Mouse (Mus musculus) stomach, postnatal 0 days (tissue): ENCODE data around the gene Gm20521. TPM values are rescaled to one million over a fixed set of nuclear protein-coding genes. Genes with fewer than 3 reads are reported as not detected.

Experiments
- ATAC-seq: fragments of 200-750 bp; cut with Nextera tagmentation; 2 replicates; pipeline ENCODE4 v1.8.0; 2017; ENCODE audit not compliant: low FRiP score, low TSS enrichment
- DNase-seq: peaks from one replicate; pipeline ENCODE4 v3.0.0-alpha.2; 2016; ENCODE audit warnings: low spot score
- H3K27ac ChIP-seq: fragments of 300-500 bp; sonication (generic); replicated peaks from 2 replicates; pipeline ENCODE4 v1.5.1; 2014; ENCODE audit warnings: mild to moderate bottlenecking, control low read depth
- H3K27me3 ChIP-seq: fragments of 300-500 bp; sonication (generic); 2 replicates; pipeline ENCODE4 v1.6.1; 2014; ENCODE audit warnings: low read length; ENCODE audit not compliant: control insufficient read depth, insufficient read depth
- H3K36me3 ChIP-seq: fragments of 300-500 bp; sonication (generic); 2 replicates; pipeline ENCODE4 v1.6.1; 2014; ENCODE audit warnings: low read length, mixed read lengths; ENCODE audit not compliant: control insufficient read depth, insufficient read depth
- H3K4me1 ChIP-seq: fragments of 300-500 bp; sonication (generic); replicated peaks from 2 replicates; pipeline ENCODE4 v1.6.1; 2014; ENCODE audit warnings: antibody characterized with exemption; ENCODE audit not compliant: control insufficient read depth, insufficient read depth
- H3K4me2 ChIP-seq: fragments of 300-500 bp; sonication (generic); replicated peaks from 2 replicates; pipeline ENCODE4 v1.6.1; 2014; ENCODE audit warnings: low read depth, mild to moderate bottlenecking, control low read depth, moderate library complexity
- H3K4me3 ChIP-seq: fragments of 300-500 bp; sonication (generic); 2 replicates; pipeline ENCODE4 v1.5.1; 2014; ENCODE audit warnings: low read depth, low read length, control low read depth
- H3K9ac ChIP-seq: fragments of 300-500 bp; sonication (generic); 2 replicates; pipeline ENCODE4 v1.6.1; 2014; ENCODE audit warnings: mild to moderate bottlenecking, low read length, control low read depth, mixed read lengths
- H3K9me3 ChIP-seq: fragments of 300-500 bp; sonication (generic); 2 replicates; pipeline ENCODE4 v1.6.1; 2016; ENCODE audit warnings: low read length; ENCODE audit not compliant: control insufficient read depth
- CTCF ChIP-seq: IDR thresholded peaks from 2 replicates; pipeline ENCODE4 v1.5.1; 2016; ENCODE audit warnings: antibody characterized with exemption, low read depth, mild to moderate bottlenecking, moderate library complexity
- EP300 ChIP-seq: optimal IDR thresholded peaks from 2 replicates; pipeline ENCODE3; 2016; ENCODE audit warnings: antibody characterized with exemption
- WGBS: fragments of 180-500 bp; shearing (Covaris S2); extraction: QIAGEN DNeasy Blood & Tissue Kit; methylation state at CpG from one replicate; pipeline ENCODE4 v1.1.7; 2014; 5-methylcytosine and 5-hydroxymethylcytosine counted together
- polyA plus RNA-seq: library from polyadenylated mRNA; unstranded; fragments of >200 nt; fragmentation: Nextera tagmentation; extraction: Ambion mirVana; gene quantifications from 2 replicates; pipeline ENCODE4 v1.2.1, GENCODE M21; 2015

Gm20521 gene
- polyA plus RNA-seq, 1 experiment from 2014 or later, result 1.2 TPM

- TF ChIP-seq CTCF (peak; percentile 29; the same call in 1 of the 2 replicates), EP300 (no peak)
- Histone ChIP-seq H3K4me2 (peak overlapping the region; percentile 88), H3K27ac (peak overlapping the region; percentile 86), H3K4me1 (no peaks in the 10 kb centered on the region), H3K9me3 (no peaks in the 10 kb centered on the region), H3K9ac (peak overlapping the region; percentile 94), H3K4me3 (peak overlapping the region; percentile 97), H3K36me3 (no peaks in the 10 kb centered on the region), H3K27me3 (no peaks in the 10 kb centered on the region)
- peak; percentile 100 for ATAC-seq
- peak; percentile 94 for DNase-seq
- 0% methylated on average over 50 of the region's 56 CpGs for WGBS
These were observed 19.5 kb upstream of the Gm20521 start for GRCm38 (mm10) chr14:54863501-54864312.

DNA sequence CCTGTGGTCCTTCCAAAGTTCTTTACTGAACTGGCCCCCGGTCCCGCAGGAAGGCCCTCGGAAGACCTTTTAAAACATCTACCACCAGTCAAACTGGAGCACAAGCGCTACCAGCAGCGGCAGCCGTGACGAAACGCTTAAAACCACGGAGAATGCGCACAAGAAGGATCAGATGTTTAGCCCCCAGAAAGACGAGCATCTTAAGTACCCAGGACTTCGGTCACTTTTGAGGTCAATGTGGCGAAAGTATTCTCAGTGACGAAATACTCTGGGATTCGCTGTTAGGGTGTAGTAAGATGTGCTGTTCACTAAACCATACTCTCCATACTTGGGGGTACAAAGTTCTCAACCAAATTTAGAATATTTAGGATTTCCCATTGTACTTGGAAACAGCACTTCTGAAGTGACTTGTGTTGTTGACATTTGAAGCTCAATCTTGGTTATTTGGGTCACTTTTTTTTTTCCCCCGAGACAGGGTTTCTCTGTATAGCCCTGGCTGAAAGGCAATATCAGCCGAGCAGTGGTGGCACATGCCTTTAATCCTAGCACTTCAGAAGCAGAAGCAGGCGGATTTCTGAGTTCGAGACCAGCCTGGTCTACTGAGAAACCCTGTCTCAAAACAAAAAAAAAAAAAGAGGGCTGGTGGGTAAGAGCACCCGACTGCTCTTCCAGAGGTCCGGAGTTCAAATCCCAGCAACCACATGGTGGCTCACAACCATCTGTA, 18.8 kb upstream of the Gm20521 start:
- TF ChIP-seq CTCF (no peak), EP300 (no peak)
- Histone ChIP-seq H3K9me3 (no peaks in the 10 kb centered on the region), H3K4me1 (no peaks in the 10 kb centered on the region), H3K27me3 (no peaks in the 10 kb centered on the region), H3K9ac (peak overlapping the region; percentile 58), H3K4me3 (peak overlapping the region; percentile 97), H3K36me3 (no peaks in the 10 kb centered on the region), H3K4me2 (peak overlapping the region; percentile 88), H3K27ac (peak overlapping the region; percentile 86)
- DNase-seq (no peak), ATAC-seq (0 out of 2 replicates have a peak, but pooled peaks have one; percentile 3)
- WGBS, result 16% methylated on average over 21 of the region's 21 CpGs

- WGBS, result 72% methylated on average over 5 of the region's 5 CpGs
- Histone ChIP-seq H3K4me2 (no peak overlapping the region), H3K36me3 (no peaks in the 10 kb centered on the region), H3K9me3 (no peaks in the 10 kb centered on the region), H3K27me3 (no peaks in the 10 kb centered on the region), H3K4me1 (no peaks in the 10 kb centered on the region), H3K4me3 (no peak overlapping the region), H3K27ac (no peak overlapping the region), H3K9ac (no peak overlapping the region)
- ATAC-seq (no peak), DNase-seq (no peak)
- TF ChIP-seq EP300 (no peak), CTCF (no peak)
These were observed 17.6 kb upstream of the Gm20521 start for GRCm38 (mm10) chr14:54865626-54866025.

GRCm38 (mm10) chr14:54866268-54866667, 17.0 kb upstream of the Gm20521 start:
- Histone ChIP-seq H3K9me3 (no peaks in the 10 kb centered on the region), H3K27me3 (no peaks in the 10 kb centered on the region), H3K4me1 (no peaks in the 10 kb centered on the region), H3K36me3 (no peaks in the 10 kb centered on the region), H3K4me3 (no peak overlapping the region), H3K9ac (no peak overlapping the region), H3K4me2 (no peak overlapping the region), H3K27ac (no peak overlapping the region)
- WGBS, result 44% methylated on average over 3 of the region's 3 CpGs
- TF ChIP-seq CTCF (no peak), EP300 (no peak)
- DNase-seq (no peak), ATAC-seq (no peak)

DNA sequence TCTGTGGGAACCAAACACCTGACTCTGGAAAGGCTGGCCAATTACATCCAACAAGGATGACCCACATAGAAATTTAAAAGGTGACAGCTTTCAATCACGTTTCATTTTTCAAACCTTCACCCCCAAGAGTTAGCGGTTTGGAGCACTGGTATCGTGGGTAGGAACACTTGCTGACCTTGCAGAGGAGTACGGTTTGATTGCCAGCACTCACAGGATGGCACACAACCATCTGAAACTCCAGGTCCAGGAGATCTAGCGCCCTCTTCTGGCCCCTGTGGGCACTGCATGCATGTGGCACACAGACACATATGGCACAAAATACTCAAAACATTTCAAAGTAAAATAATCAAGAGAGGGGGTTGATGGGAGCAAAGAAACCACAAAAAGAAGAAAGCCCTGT, 16.3 kb upstream of the Gm20521 start:
- no peak for ATAC-seq
- Histone ChIP-seq H3K27ac (no peak overlapping the region), H3K36me3 (no peaks in the 10 kb centered on the region), H3K4me2 (no peak overlapping the region), H3K9ac (no peak overlapping the region), H3K27me3 (no peaks in the 10 kb centered on the region), H3K4me1 (no peaks in the 10 kb centered on the region), H3K4me3 (no peak overlapping the region), H3K9me3 (no peaks in the 10 kb centered on the region)
- TF ChIP-seq EP300, result no peak
- peak; percentile 64 for TF ChIP-seq CTCF
- peak; percentile 32 for DNase-seq
- 57% methylated on average over 5 of the region's 5 CpGs for WGBS

DNA sequence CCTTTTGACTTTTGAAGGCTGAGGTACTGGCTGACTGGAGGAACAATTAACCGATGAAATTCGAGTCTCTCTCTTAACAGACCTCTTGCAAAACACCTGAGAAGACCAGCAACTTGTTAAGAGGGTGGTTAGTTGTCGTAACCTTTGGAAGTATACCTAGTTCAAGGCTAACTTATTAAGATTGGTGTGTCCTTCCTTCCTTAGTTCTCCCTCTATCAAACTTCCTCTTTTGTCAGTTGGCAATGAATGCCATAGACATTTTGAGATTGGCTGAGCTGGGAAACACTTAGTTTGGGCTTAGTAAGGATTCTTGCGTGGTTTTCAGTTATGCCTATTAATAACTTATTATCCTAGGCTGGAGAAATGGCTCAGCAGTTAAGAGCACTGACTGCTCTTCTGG, 15.2 kb upstream of the Gm20521 start:
- Histone ChIP-seq H3K9me3 (no peaks in the 10 kb centered on the region), H3K9ac (no peak overlapping the region), H3K4me3 (no peak overlapping the region), H3K27me3 (no peaks in the 10 kb centered on the region), H3K36me3 (no peaks in the 10 kb centered on the region), H3K4me2 (no peak overlapping the region), H3K27ac (no peak overlapping the region), H3K4me1 (no peaks in the 10 kb centered on the region)
- ATAC-seq, result no peak
- TF ChIP-seq CTCF (no peak), EP300 (no peak)
- 86% methylated on average over 4 of the region's 4 CpGs for WGBS
- DNase-seq, result no peak
